Mouse (Mus musculus) neural tube, embryonic 15.5 days (tissue): Measurements from ENCODE around the gene Cfap57. TPM values are rescaled to one million over a fixed set of nuclear protein-coding genes. Genes with fewer than 3 reads are reported as not detected.
"Not testable (repeated sequence)": the region's sequence is repeated elsewhere in the genome, so short reads cannot be mapped to it uniquely, and the experiment has no call there.

ENCODE experiments used
- ATAC-seq: fragments of 200-750 bp; cut with Nextera tagmentation; 2 replicates; pipeline ENCODE4 v1.8.0; 2017; ENCODE audit warnings: mild to moderate bottlenecking, moderate TSS enrichment, moderate library complexity; ENCODE audit not compliant: low FRiP score
- H3K27ac ChIP-seq: fragments of 300-500 bp; sonication (generic); replicated peaks from 2 replicates; pipeline ENCODE4 v1.5.1; 2015; ENCODE audit warnings: mild to moderate bottlenecking, inconsistent platforms
- H3K27me3 ChIP-seq: fragments of 300-500 bp; sonication (generic); replicated peaks from 2 replicates; pipeline ENCODE4 v1.6.1; 2015; ENCODE audit warnings: inconsistent platforms
- H3K36me3 ChIP-seq: fragments of 300-500 bp; sonication (generic); 2 replicates; pipeline ENCODE4 v1.6.1; 2015; ENCODE audit warnings: inconsistent platforms
- H3K4me1 ChIP-seq: fragments of 300-500 bp; sonication (generic); 2 replicates; pipeline ENCODE4 v1.6.1; 2015; ENCODE audit warnings: inconsistent platforms
- H3K4me2 ChIP-seq: fragments of 300-500 bp; sonication (generic); 2 replicates; pipeline ENCODE4 v1.6.1; 2015; ENCODE audit warnings: inconsistent platforms, mild to moderate bottlenecking, moderate library complexity
- H3K4me3 ChIP-seq: fragments of 300-500 bp; sonication (generic); replicated peaks from 2 replicates; pipeline ENCODE4 v1.5.1; 2015; ENCODE audit warnings: mild to moderate bottlenecking, inconsistent platforms
- H3K9ac ChIP-seq: fragments of 300-500 bp; sonication (generic); replicated peaks from 2 replicates; pipeline ENCODE4 v1.6.1; 2015; ENCODE audit warnings: mild to moderate bottlenecking, inconsistent platforms
- H3K9me3 ChIP-seq: fragments of 300-500 bp; sonication (generic); replicated peaks from 2 replicates; pipeline ENCODE4 v1.6.1; 2016; ENCODE audit warnings: inconsistent platforms
- WGBS: fragments of 180-500 bp; shearing (Covaris S2); methylation state at CpG from one replicate; pipeline ENCODE4 v1.1.7; 2015; ENCODE audit warnings: mixed read lengths; 5-methylcytosine and 5-hydroxymethylcytosine counted together
- polyA plus RNA-seq: library from polyadenylated mRNA; unstranded; fragments of >200 nt; fragmentation: Nextera tagmentation; extraction: Ambion mirVana; gene quantifications from 2 replicates; pipeline ENCODE4 v1.2.1, GENCODE M21; 2015

The Cfap57 gene
- polyA plus RNA-seq, 1 experiment from 2014 or later, result 1.5 TPM

GRCm38 (mm10) chr4:118509050-118509449, 111.5 kb downstream of the Cfap57 start:
- H3K4me1 ChIP-seq, result peaks cover 3% of the 10 kb centered on the region; the same call in 1 of the 2 replicates
- H3K36me3 ChIP-seq, result no peaks in the 10 kb centered on the region
- H3K4me2 ChIP-seq, result no peak overlapping the region
- H3K27ac ChIP-seq, result no peak overlapping the region
- H3K27me3 ChIP-seq, result no peaks in the 10 kb centered on the region
- H3K4me3 ChIP-seq, result no peak overlapping the region
- H3K9ac ChIP-seq, result no peak overlapping the region
- no peaks in the 10 kb centered on the region for H3K9me3 ChIP-seq
- no peak for ATAC-seq
- 26% methylated on average over 6 of the region's 6 CpGs for WGBS

GRCm38 (mm10) chr4:118507171-118507570, 113.4 kb downstream of the Cfap57 start:
- not testable (repeated sequence) for H3K27ac ChIP-seq, H3K4me2 ChIP-seq, H3K9me3 ChIP-seq, H3K27me3 ChIP-seq, H3K4me3 ChIP-seq, H3K9ac ChIP-seq, H3K4me1 ChIP-seq, H3K36me3 ChIP-seq, ATAC-seq
- 88% methylated on average over 1 of the region's 1 CpGs for WGBS

GRCm38 (mm10) chr4:118505551-118505950, 115.0 kb downstream of the Cfap57 start:
- no peak overlapping the region for H3K4me3 ChIP-seq
- no peak for ATAC-seq
- H3K36me3 ChIP-seq, result no peaks in the 10 kb centered on the region
- no peak overlapping the region for H3K9ac ChIP-seq
- 80% methylated on average over 3 of the region's 3 CpGs for WGBS
- no peaks in the 10 kb centered on the region for H3K9me3 ChIP-seq
- no peaks in the 10 kb centered on the region for H3K27me3 ChIP-seq
- no peak overlapping the region for H3K27ac ChIP-seq
- H3K4me1 ChIP-seq, result no peaks in the 10 kb centered on the region
- H3K4me2 ChIP-seq, result no peak overlapping the region

Other genes with a start within 250 kb of the Cfap57 start
- gene Szt2, start 211.5 kb downstream of the Cfap57 start, polyA plus RNA-seq, result 7.1 and 8.3 TPM in 2 replicates
- gene Med8, start 211.4 kb downstream of the Cfap57 start, polyA plus RNA-seq, result 99.7 and 103 TPM in 2 replicates
- 31.2 and 49.2 TPM in 2 replicates for gene Elovl1, start 192.7 kb downstream of the Cfap57 start, polyA plus RNA-seq
- 23.4 and 79.0 TPM in 2 replicates for gene Cdc20, start 183.4 kb downstream of the Cfap57 start, polyA plus RNA-seq
- gene Mpl, start 163.3 kb downstream of the Cfap57 start, polyA plus RNA-seq, result 0.12 and 0.43 TPM in 2 replicates
- 16.1 and 17.9 TPM in 2 replicates for gene Tie1, start 130.7 kb downstream of the Cfap57 start, polyA plus RNA-seq
- 3.7 TPM in 1 of 2 replicates, not detected in the other for gene 2610528J11Rik, start 93.8 kb downstream of the Cfap57 start, polyA plus RNA-seq
- gene Tmem125, start 76.7 kb downstream of the Cfap57 start, polyA plus RNA-seq, result 0.20 and 1.8 TPM in 2 replicates
- 84.7 and 102 TPM in 2 replicates for gene Ebna1bp2, start within 50 bp of the Cfap57 start, polyA plus RNA-seq
- not detected in 2 replicates for gene Olfr62, start 38.2 kb upstream of the Cfap57 start, polyA plus RNA-seq
- gene Olfr1342, start 72.0 kb upstream of the Cfap57 start, polyA plus RNA-seq, result not detected in 2 replicates
- gene Olfr1341, start 82.7 kb upstream of the Cfap57 start, polyA plus RNA-seq, result not detected in 2 replicates
- gene Olfr1340, start 99.4 kb upstream of the Cfap57 start, polyA plus RNA-seq, result not detected in 2 replicates
- gene Olfr1339, start 111.4 kb upstream of the Cfap57 start, polyA plus RNA-seq, result not detected in 2 replicates
- not detected in 2 replicates for gene Olfr1338, start 138.0 kb upstream of the Cfap57 start, polyA plus RNA-seq
- not detected in 2 replicates for gene Olfr1337, start 161.8 kb upstream of the Cfap57 start, polyA plus RNA-seq
- gene Olfr1335, start 189.2 kb upstream of the Cfap57 start, polyA plus RNA-seq, result not detected in 2 replicates
- not detected in 2 replicates for gene Olfr1333, start 215.5 kb upstream of the Cfap57 start, polyA plus RNA-seq
- gene Olfr1331, start 243.9 kb upstream of the Cfap57 start, polyA plus RNA-seq, result not detected in 2 replicates